Mouse (Mus musculus): ENCODE measurements around the gene Mtf1. TPM values are rescaled to one million over a fixed set of nuclear protein-coding genes. Genes with fewer than 3 reads are reported as not detected.

Gene Mtf1
- polyA plus RNA-seq, 1 experiment from 2014 or later: 24.2 TPM

DNA sequence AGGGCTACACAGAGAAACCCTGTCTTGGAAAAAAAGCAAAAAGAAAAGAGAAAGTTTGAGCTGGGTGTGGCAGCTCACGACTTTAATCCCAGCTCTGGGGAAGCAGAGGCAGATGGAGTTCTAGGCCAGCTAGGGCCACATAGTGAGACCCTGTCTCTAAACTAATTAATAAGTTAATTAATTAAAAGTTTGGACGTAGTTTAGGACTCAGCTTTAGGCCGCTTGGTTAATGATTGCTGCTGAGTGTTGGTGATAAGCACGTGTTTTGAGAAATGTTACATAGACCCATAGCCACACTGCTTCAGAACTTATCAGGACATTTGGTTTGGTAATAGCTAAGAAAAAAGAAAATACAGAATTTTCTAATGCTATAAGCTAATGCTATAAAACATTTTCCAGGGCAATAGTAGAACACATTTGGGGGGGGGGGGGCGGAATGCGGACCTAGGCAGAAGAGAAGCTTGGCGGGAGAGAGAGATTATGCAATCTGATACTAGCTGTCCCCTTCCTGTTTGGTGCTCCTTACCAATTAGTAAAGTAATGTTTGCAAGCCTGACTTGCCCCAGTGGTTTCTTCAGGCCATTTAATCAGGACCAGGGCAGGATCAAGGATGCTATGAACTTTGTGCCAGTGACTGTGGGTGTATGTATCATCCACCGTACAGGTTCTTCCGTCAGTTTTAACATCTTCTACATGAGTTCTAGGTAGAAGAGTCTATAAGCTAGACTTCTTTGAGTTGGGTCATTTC lies 7.4 kb downstream of the Mtf1 start:
- Histone ChIP-seq H3K9me3 (ENCODE audit: control insufficient read depth, low read length) (no peaks in the 10 kb centered on the region), H3K27me3 (replicated peaks; ENCODE audit: control insufficient read depth, insufficient read depth, low read length) (no peaks in the 10 kb centered on the region), H3K27ac (ENCODE audit: low read depth, low read length) (peak overlapping the region; percentile 13; the same call in 1 of the 2 replicates), H3K36me3 (ENCODE audit: control insufficient read depth, insufficient read depth, low read length) (peaks cover 27% of the 10 kb centered on the region), H3K4me1 (replicated peaks; ENCODE audit: control insufficient read depth, insufficient read depth, low read length) (peaks cover 37% of the 10 kb centered on the region), H3K9ac (ENCODE audit: low read depth, low read length) (no peak overlapping the region), H3K4me2 (peak overlapping the region; percentile 12; the same call in 1 of the 2 replicates), H3K4me3 (ENCODE audit: low read depth, low read length) (no peak overlapping the region)
- WGBS: 56% methylated on average over 9 of the region's 9 CpGs
- no peak for ATAC-seq (replicated peaks; ENCODE audit: low FRiP score)
- no peak for DNase-seq (ENCODE audit: low spot score)

DNA sequence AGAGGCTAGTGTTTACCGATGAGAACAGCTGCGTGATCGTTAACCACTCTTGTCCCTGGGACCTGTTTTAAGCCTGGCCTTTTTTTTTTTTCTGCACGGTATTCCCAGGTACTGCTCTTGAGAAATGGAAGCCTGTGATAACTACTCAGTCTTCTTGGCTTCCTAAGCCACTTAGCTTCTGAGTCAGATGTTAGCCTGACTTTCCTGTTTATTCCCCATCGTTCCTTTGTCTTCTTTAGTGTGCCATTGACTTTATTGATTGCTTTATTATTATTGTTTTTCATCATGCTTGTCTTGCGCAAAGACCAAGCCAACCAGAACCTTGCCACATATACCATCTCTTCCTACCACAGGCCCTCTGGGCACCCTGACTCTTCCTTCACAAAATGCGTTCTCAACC lies 8.2 kb downstream of the Mtf1 start:
- Histone ChIP-seq H3K4me1 (replicated peaks; ENCODE audit: control insufficient read depth, insufficient read depth, low read length) (peaks cover 37% of the 10 kb centered on the region), H3K27me3 (replicated peaks; ENCODE audit: control insufficient read depth, insufficient read depth, low read length) (no peaks in the 10 kb centered on the region), H3K4me2 (no peak overlapping the region), H3K27ac (ENCODE audit: low read depth, low read length) (peak overlapping the region; percentile 13), H3K9me3 (ENCODE audit: control insufficient read depth, low read length) (no peaks in the 10 kb centered on the region), H3K9ac (ENCODE audit: low read depth, low read length) (no peak overlapping the region), H3K4me3 (ENCODE audit: low read depth, low read length) (no peak overlapping the region), H3K36me3 (ENCODE audit: control insufficient read depth, insufficient read depth, low read length) (peaks cover 26% of the 10 kb centered on the region)
- ATAC-seq (replicated peaks; ENCODE audit: low FRiP score): no peak
- 87% methylated on average over 7 of the region's 7 CpGs for WGBS
- DNase-seq (ENCODE audit: low spot score): no peak

DNA sequence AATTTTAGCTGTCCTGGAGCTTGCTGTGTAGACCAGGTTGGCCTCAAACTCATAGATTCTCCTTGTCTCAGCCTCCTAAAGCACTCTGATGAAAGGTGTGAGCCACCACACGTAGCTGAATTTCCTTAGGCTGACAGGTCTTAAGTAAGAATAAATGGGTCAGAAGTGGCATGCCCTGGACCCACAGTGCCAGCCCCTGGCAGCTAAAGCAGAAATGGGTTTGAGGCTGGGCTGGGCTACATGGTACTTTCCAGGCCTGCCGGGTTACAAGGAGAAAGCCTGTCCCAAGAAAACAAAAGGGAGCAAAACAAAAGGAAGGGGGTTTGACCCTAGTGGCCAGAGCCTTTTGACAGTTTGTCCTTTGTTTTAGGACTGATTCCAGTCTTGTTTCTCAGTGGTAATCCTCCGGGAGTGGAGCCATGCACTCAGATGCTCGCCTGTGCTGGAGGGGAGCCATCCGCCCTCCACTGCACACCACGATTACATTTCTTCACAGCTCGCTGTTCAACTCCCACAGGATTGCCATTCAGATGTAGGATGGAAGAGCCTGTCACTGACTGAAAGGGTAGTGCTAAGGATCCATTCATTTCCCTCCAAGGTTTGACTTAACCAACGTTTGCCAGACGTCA lies 9.6 kb downstream of the Mtf1 start:
- peaks cover 19% of the 10 kb centered on the region; the same call in 1 of the 2 replicates for H3K36me3 ChIP-seq (ENCODE audit: control insufficient read depth, insufficient read depth, low read length)
- no peaks in the 10 kb centered on the region for H3K27me3 ChIP-seq (replicated peaks; ENCODE audit: control insufficient read depth, insufficient read depth, low read length)
- H3K9ac ChIP-seq (ENCODE audit: low read depth, low read length): no peak overlapping the region
- no peak overlapping the region for H3K4me3 ChIP-seq (ENCODE audit: low read depth, low read length)
- ATAC-seq (replicated peaks; ENCODE audit: low FRiP score): no peak
- peaks cover 32% of the 10 kb centered on the region for H3K4me1 ChIP-seq (replicated peaks; ENCODE audit: control insufficient read depth, insufficient read depth, low read length)
- 73% methylated on average over 9 of the region's 9 CpGs for WGBS
- no peak for DNase-seq (ENCODE audit: low spot score)
- no peaks in the 10 kb centered on the region for H3K9me3 ChIP-seq (ENCODE audit: control insufficient read depth, low read length)
- no peak overlapping the region for H3K4me2 ChIP-seq
- no peak overlapping the region for H3K27ac ChIP-seq (ENCODE audit: low read depth, low read length)

DNA sequence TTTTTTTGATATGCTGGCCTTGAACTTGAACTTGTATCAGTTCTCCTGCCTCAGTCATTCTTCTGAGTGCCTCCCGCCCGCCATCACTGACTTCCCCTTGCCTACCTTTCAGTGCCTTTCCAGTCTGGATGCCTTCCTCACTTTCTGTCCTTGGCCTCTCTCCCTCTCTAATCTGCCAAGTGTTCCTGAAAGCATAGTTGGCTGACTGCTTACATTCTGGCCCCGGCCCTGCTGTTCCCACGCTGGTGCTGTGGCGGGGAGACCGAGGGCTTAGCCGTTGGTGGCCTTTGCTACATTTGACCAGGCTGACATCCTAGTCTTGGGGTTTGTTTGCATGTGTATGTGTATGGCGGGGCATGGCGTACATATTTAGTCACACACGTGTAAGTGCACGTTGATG lies 14.0 kb downstream of the Mtf1 start:
- Histone ChIP-seq H3K4me1 (replicated peaks; ENCODE audit: control insufficient read depth, insufficient read depth, low read length) (peaks cover 19% of the 10 kb centered on the region), H3K36me3 (ENCODE audit: control insufficient read depth, insufficient read depth, low read length) (peaks cover 14% of the 10 kb centered on the region; the same call in 1 of the 2 replicates), H3K9me3 (ENCODE audit: control insufficient read depth, low read length) (no peaks in the 10 kb centered on the region), H3K4me2 (no peak overlapping the region), H3K4me3 (ENCODE audit: low read depth, low read length) (no peak overlapping the region), H3K27ac (ENCODE audit: low read depth, low read length) (no peak overlapping the region), H3K27me3 (replicated peaks; ENCODE audit: control insufficient read depth, insufficient read depth, low read length) (no peaks in the 10 kb centered on the region), H3K9ac (ENCODE audit: low read depth, low read length) (no peak overlapping the region)
- ATAC-seq (replicated peaks; ENCODE audit: low FRiP score) (no peak), DNase-seq (ENCODE audit: low spot score) (no peak)
- WGBS: 96% methylated on average over 11 of the region's 11 CpGs

GRCm38 (mm10) chr4:124817803-124818202 lies 15.9 kb downstream of the Mtf1 start:
- Histone ChIP-seq H3K4me2 (peak overlapping the region; percentile 10; the same call in 1 of the 2 replicates), H3K9ac (ENCODE audit: low read depth, low read length) (no peak overlapping the region), H3K4me1 (replicated peaks; ENCODE audit: control insufficient read depth, insufficient read depth, low read length) (peaks cover 16% of the 10 kb centered on the region), H3K4me3 (ENCODE audit: low read depth, low read length) (no peak overlapping the region), H3K9me3 (ENCODE audit: control insufficient read depth, low read length) (no peaks in the 10 kb centered on the region), H3K36me3 (ENCODE audit: control insufficient read depth, insufficient read depth, low read length) (peaks cover 16% of the 10 kb centered on the region), H3K27me3 (replicated peaks; ENCODE audit: control insufficient read depth, insufficient read depth, low read length) (no peaks in the 10 kb centered on the region), H3K27ac (ENCODE audit: low read depth, low read length) (no peak overlapping the region)
- WGBS: 19% methylated on average over 6 of the region's 6 CpGs
- DNase-seq (ENCODE audit: low spot score) (peak; percentile 56), ATAC-seq (replicated peaks; ENCODE audit: low FRiP score) (peak; percentile 96)

DNA sequence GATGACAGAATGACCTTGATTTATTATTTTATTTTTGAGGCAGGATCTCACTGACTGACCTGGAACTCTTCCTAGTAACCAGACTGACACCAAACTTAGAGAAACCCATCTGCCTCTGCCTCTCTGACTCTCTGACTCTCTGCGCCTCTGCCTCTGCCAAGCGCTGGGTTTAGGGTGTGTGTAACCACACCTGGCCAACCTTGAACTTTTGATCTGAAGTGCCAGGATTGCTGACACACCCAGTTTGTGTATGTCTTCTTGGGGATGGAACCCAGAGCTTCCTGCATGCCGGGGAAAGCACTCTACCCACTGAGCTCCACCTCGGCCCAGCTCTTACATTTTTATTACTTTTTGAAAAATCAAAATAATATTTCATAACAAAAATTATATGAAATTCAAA lies 16.9 kb downstream of the Mtf1 start:
- H3K4me1 ChIP-seq (replicated peaks; ENCODE audit: control insufficient read depth, insufficient read depth, low read length): peaks cover 16% of the 10 kb centered on the region
- H3K9ac ChIP-seq (ENCODE audit: low read depth, low read length): no peak overlapping the region
- H3K4me3 ChIP-seq (ENCODE audit: low read depth, low read length): no peak overlapping the region
- DNase-seq (ENCODE audit: low spot score): no peak
- ATAC-seq (replicated peaks; ENCODE audit: low FRiP score): no peak
- WGBS: 91% methylated on average over 4 of the region's 4 CpGs
- no peaks in the 10 kb centered on the region for H3K27me3 ChIP-seq (replicated peaks; ENCODE audit: control insufficient read depth, insufficient read depth, low read length)
- peaks cover 20% of the 10 kb centered on the region for H3K36me3 ChIP-seq (ENCODE audit: control insufficient read depth, insufficient read depth, low read length)
- no peak overlapping the region for H3K4me2 ChIP-seq
- no peaks in the 10 kb centered on the region for H3K9me3 ChIP-seq (ENCODE audit: control insufficient read depth, low read length)
- no peak overlapping the region for H3K27ac ChIP-seq (ENCODE audit: low read depth, low read length)

DNA sequence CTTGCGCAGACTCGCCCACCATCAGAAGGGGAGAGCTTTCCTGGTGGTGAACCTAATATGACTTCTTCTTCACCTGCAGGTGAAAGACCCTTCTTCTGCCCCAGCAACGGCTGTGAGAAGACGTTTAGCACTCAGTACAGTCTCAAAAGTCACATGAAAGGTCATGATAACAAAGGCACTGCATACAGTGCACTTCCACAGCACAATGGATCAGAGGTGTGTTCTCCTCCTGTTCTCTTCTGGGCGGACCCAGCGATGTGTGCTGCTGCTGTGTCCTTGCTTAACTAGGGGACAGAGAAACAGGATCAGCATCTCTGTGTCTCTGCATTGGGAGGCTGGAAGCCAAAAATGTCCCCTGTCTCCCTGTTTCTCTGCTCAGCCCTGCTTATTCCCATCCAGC lies 23.1 kb downstream of the Mtf1 start:
- H3K4me1 ChIP-seq (replicated peaks; ENCODE audit: control insufficient read depth, insufficient read depth, low read length): no peaks in the 10 kb centered on the region
- H3K36me3 ChIP-seq (ENCODE audit: control insufficient read depth, insufficient read depth, low read length): peaks cover 29% of the 10 kb centered on the region
- no peaks in the 10 kb centered on the region for H3K27me3 ChIP-seq (replicated peaks; ENCODE audit: control insufficient read depth, insufficient read depth, low read length)
- H3K27ac ChIP-seq (ENCODE audit: low read depth, low read length): no peak overlapping the region
- WGBS: 89% methylated on average over 6 of the region's 6 CpGs
- no peak overlapping the region for H3K9ac ChIP-seq (ENCODE audit: low read depth, low read length)
- H3K9me3 ChIP-seq (ENCODE audit: control insufficient read depth, low read length): no peaks in the 10 kb centered on the region
- H3K4me3 ChIP-seq (ENCODE audit: low read depth, low read length): no peak overlapping the region
- no peak overlapping the region for H3K4me2 ChIP-seq
- ATAC-seq (replicated peaks; ENCODE audit: low FRiP score): no peak
- no peak for DNase-seq (ENCODE audit: low spot score)

- 95% methylated on average over 21 of the region's 21 CpGs for WGBS
- DNase-seq (ENCODE audit: low spot score): no peak
- Histone ChIP-seq H3K36me3 (ENCODE audit: control insufficient read depth, insufficient read depth, low read length) (peaks cover 27% of the 10 kb centered on the region), H3K9ac (ENCODE audit: low read depth, low read length) (no peak overlapping the region), H3K4me3 (ENCODE audit: low read depth, low read length) (no peak overlapping the region), H3K9me3 (ENCODE audit: control insufficient read depth, low read length) (no peaks in the 10 kb centered on the region), H3K4me2 (no peak overlapping the region), H3K4me1 (replicated peaks; ENCODE audit: control insufficient read depth, insufficient read depth, low read length) (no peaks in the 10 kb centered on the region), H3K27ac (ENCODE audit: low read depth, low read length) (no peak overlapping the region), H3K27me3 (replicated peaks; ENCODE audit: control insufficient read depth, insufficient read depth, low read length) (no peaks in the 10 kb centered on the region)
- ATAC-seq (replicated peaks; ENCODE audit: low FRiP score): no peak
These were observed 23.6 kb downstream of the Mtf1 start for GRCm38 (mm10) chr4:124825371-124825965.
